Mouse (Mus musculus) adipocyte (in vitro differentiated cells): ENCODE data around the gene Sept14.
A peak's percentile ranks its signal among the peaks of the same experiment; 100 is the strongest.

Source experiments
- DNase-seq: peaks from one replicate; pipeline ENCODE4 v3.0.0-alpha.2; 2016; ENCODE audit warnings: low spot score

Gene Sept14

DNA sequence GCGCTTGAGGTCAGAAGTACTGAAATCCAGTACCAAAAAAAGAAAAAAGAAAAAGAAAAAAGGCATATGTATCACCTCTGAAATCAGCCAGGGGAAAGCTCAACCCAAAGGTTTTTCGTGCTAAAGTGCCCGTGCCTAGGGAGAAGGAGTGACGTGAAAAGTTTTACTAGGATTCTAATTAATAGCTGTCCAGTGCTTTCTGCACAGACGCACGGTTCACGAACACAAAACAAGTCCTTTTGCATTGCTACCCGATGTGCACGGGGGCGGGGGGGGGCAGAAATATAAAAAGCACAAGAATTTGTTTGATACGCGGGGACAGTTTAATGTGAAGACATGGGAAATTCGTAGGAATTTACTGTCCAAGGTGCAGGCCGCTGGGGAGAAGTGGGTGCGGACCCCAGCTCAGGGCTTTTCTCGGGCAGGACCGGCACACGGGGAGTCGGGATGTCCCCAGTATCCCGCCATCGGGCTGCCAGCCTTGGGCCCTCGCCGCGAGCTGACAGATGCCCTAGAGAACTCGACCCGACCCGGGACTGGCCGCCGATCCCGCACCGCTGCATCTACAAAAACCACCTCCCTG, 38.8 kb downstream of the Sept14 start:
- DNase-seq, result peak; percentile 10

DNA sequence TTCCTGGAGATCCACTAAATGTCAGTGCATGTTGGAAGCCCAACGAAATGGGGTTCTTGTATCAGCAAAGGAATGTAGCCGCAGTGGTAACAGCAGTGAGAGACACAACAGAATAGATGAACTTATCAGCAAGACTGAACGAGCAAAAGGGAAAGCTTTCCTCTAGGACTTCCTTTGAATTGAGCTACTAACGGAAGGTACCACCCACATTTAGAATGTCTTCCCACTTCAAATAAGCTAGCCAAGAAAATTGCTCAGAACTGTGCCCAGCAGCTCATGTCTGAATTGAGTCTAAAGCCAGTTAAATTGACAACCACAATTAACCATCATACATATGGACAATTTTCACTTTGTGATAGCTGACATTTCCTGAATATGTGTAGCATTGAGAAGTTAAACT, 40.5 kb downstream of the Sept14 start:
- no peak for DNase-seq

DNA sequence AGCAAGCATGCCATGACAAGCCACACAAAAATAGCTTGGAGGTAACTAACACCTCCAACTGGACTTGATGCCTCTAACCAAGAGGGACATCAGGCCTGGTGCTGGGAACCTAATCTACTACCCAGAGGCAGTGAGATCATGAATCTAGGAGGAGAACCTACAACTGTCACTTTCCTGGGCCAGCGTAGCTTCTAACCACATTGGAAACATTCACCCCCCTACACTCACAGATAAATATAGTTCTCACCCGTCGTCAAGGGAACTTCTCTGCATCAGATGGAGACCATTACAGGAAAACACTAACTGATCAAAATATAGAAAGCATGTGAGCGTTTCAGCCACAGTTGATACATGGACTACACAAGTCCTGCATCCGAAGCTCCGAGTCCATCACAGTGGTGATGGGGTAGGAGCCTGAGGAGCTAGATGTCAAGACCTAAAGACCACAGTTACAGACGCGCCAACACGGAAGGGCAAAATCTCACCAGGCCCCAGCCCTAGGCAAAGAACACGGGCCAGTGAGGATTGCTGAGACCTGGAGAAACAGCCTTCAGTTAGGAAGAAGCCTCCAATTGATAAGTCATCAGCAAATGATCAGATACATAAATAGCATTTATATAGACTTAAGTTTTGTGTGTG, 41.9 kb downstream of the Sept14 start:
- DNase-seq, result no peak

GRCm38 (mm10) chr5:129664090-129664489, 44.2 kb downstream of the Sept14 start:
- no peak for DNase-seq

DNA sequence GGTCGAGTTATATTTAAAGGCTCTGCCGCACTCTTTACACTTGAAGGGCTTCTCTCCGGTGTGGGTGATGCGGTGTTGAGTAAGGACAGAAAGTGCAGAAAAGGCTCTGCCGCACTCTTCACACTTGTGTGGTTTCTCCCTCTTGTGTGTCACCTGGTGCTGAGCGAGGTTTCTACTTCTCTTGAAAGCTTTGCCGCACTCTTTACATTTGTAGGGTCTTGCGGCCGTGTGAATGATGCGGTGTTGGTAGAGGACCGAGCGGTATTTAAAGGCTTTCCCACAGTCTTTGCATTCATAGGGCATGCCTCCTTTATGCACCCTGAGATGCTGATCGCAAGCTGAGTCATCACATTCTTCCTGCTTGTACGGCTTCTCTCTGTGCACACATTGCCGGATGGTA, 50.4 kb downstream of the Sept14 start:
- no peak for DNase-seq

DNA sequence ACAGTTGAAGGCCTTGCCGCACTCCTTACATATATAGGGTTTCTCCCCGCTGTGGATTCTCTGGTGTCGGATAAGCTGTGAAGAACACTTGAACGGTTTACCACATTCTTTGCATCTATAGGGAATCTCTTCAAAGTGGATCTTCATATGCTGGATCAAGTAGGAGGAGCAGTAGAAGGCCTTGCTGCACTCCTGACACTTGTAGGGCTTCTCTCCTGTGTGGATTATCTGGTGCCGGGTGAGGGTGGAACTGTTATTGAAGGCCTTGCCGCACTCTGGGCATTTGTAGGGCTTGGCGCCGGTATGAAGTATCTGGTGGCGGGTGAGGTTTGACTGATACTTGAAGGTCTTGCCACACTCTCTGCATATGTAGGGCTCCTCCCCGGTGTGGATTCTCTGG, 51.3 kb downstream of the Sept14 start:
- DNase-seq, result no peak

DNA sequence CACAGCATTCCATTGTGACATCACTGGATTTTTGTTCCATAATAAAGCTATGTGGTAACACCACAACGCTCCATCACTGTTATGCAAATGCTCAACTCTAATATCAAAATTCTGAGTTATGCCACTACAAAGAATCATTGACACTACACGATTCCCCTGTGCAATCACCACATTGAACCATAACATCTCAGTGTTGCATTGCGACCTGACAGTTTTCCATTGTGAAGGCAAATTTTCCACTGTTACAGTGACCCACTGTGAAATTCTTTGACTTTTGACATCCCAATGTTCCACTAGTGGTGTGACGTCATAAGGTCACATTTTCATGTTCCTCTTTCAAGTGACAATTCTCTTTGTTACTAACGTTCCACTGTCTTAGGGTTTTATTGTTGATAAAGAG, 57.5 kb downstream of the Sept14 start:
- no peak for DNase-seq
